Mouse (Mus musculus) erythroblast, embryonic 14.5 days (primary cell): ENCODE measurements around the gene Carhsp1. TPM values are rescaled to one million over a fixed set of nuclear protein-coding genes. Genes with fewer than 3 reads are reported as not detected.
A peak's percentile ranks its signal among the peaks of the same experiment; 100 is the strongest.

ENCODE experiments used
- H3K27me3 ChIP-seq: 2 replicates; pipeline ENCODE4 v1.6.1; 2012; ENCODE audit warnings: inconsistent platforms; ENCODE audit not compliant: control insufficient read depth
- H3K36me3 ChIP-seq: 2 replicates; pipeline ENCODE4 v1.6.1; 2012; ENCODE audit warnings: mild to moderate bottlenecking, inconsistent platforms; ENCODE audit not compliant: control insufficient read depth
- H3K4me1 ChIP-seq: 2 replicates; pipeline ENCODE4 v1.6.1; 2012; ENCODE audit warnings: inconsistent platforms; ENCODE audit not compliant: control insufficient read depth
- H3K4me3 ChIP-seq: replicated peaks from 2 replicates; pipeline ENCODE3; 2012; ENCODE audit warnings: moderate library complexity, mild to moderate bottlenecking, inconsistent platforms
- H3K9me3 ChIP-seq: 2 replicates; pipeline ENCODE4 v1.6.1; 2012; ENCODE audit warnings: low read length, inconsistent platforms, mixed read lengths; ENCODE audit not compliant: control insufficient read depth
- GATA1 ChIP-seq: IDR thresholded peaks from 2 replicates; pipeline ENCODE4 v1.6.1; 2012; ENCODE audit warnings: low read length, inconsistent platforms, mixed read lengths
- TAL1 ChIP-seq: IDR thresholded peaks from 3 replicates; pipeline ENCODE4 v1.6.1; 2012; ENCODE audit warnings: low read length, inconsistent platforms, mixed read lengths
- polyA plus RNA-seq: library from polyadenylated mRNA; stranded (reverse); fragments of >175 nt; gene quantifications from 2 replicates; pipeline ENCODE4 v1.2.3, GENCODE M21; 2012

Carhsp1 gene
- polyA plus RNA-seq, 1 experiment = 30.7 TPM

DNA sequence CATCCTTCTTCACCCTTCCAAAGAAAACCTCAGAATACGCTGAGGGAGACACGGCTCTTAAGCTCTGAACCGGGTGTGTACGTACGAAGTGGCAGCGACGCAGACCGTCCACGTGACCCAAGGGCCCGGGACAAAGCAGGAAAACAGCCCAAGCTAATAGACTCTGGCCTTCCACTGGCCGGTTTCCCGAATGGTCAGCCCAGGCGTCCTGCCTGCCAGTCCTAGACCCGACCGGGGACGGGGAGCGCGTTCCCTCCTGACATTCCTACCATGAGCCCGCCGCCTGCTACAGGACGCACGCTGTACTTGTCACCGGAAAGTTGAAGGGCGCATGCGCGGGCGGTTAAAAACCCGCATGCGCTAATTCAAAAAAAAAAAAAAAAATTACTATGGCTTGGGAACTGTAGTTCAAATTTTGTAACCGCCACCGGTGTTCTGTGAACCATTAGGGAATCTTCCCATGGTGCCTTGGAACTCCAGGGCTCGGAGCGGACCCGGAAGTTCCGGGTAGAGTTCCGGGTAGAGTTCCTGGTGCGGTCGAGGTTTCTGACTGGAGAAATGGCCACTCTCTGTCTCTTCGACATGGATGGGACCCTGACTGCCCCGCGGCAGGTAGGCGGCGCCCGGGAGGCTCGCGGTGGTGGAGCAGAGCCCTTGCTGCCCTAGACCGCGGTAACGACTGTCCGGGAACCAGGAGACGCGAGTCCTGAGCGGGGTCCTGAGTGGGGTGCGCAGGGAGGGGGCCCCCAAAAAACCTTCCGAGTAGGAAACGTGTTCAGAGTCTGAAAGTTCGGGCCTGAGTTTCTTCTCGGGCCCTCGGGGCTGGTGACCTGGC lies 34.5 kb downstream of the Carhsp1 start, which contains the start of the genes Pmm2 and Tmem186:
Gene Pmm2 (plus strand): TSS at position 458 of the 835 bp plus-strand sequence.
Gene Tmem186 (minus strand): TSS at position 496 of the 835 bp plus-strand sequence.
- TF ChIP-seq TAL1 = no peak
- Histone ChIP-seq H3K27me3 (no peaks in the 10 kb centered on the region), H3K36me3 (peaks cover 70% of the 10 kb centered on the region), H3K9me3 (no peaks in the 10 kb centered on the region), H3K4me1 (peaks cover 62% of the 10 kb centered on the region), H3K4me3 (peak within 1 kb of the TSS; percentile 77)

DNA sequence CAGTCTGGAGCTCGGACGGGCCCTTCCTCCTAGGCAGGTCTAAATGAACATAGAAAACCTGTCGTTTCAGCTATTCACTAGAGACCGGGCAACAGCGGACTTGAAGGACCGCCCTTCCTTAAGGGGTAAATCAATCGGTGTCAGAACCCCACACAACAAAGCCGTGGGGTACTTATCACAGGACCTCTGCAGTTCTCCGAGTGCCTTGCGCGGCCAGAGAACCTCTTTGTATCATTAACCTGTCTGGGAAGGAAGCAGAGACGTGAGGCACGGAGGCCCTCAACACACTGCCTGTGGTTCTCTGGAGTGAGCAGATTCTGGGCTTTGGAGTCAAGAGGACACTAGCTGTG lies 35.1 kb downstream of the Carhsp1 start:
- Histone ChIP-seq H3K9me3 (no peaks in the 10 kb centered on the region), H3K4me3 (peak overlapping the region; percentile 77), H3K4me1 (peaks cover 62% of the 10 kb centered on the region), H3K36me3 (peaks cover 70% of the 10 kb centered on the region), H3K27me3 (no peaks in the 10 kb centered on the region)
- TF ChIP-seq GATA1 (no peak), TAL1 (no peak)

DNA sequence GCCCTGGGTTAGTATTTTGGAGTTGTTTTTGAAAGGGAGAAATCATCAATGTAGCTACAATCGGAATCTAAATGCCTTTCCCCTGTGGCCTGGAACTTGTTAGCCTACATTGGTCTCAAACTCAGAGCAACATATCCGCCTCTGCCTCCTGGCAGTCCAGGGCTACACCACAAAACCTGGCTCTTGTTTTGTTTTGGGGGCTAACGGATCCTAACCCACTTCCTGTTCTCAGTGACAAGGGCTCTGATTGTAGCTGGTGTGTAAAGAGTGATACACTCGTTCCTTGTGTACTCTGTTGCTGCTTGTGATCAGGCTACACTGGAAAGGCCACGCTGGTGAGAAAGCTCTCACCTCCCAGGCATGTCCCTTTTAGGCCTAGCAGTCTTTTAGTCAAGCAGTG lies 40.5 kb downstream of the Carhsp1 start:
- Histone ChIP-seq H3K9me3 (no peaks in the 10 kb centered on the region), H3K4me3 (no peak overlapping the region), H3K4me1 (peaks cover 22% of the 10 kb centered on the region), H3K36me3 (peaks cover 57% of the 10 kb centered on the region), H3K27me3 (no peaks in the 10 kb centered on the region)
- no peak for TF ChIP-seq TAL1
- TF ChIP-seq GATA1 = no peak

DNA sequence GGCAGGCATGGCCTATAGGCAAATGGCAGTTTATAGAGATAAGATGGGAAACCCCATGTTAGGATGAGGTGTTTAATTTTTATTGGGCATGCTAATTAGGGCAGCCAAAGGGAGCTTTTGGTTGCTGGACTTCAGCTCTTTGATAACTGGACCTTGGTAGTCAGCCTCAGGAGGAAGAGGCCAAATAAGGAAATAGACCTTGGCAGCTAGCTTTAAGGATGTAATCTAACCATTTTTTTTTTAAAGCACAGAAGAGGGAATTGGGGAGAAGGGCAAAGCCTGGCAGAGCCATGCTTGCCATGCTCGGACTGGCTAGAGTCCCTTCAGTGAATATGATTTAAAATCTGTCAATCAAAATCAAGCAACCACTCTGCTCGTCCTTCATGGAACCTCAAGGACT lies 41.5 kb downstream of the Carhsp1 start:
- H3K27me3 ChIP-seq = no peaks in the 10 kb centered on the region
- no peaks in the 10 kb centered on the region for H3K9me3 ChIP-seq
- peaks cover 12% of the 10 kb centered on the region for H3K4me1 ChIP-seq
- TF ChIP-seq GATA1 (no peak), TAL1 (no peak)
- H3K36me3 ChIP-seq = peaks cover 49% of the 10 kb centered on the region
- H3K4me3 ChIP-seq = no peak overlapping the region

DNA sequence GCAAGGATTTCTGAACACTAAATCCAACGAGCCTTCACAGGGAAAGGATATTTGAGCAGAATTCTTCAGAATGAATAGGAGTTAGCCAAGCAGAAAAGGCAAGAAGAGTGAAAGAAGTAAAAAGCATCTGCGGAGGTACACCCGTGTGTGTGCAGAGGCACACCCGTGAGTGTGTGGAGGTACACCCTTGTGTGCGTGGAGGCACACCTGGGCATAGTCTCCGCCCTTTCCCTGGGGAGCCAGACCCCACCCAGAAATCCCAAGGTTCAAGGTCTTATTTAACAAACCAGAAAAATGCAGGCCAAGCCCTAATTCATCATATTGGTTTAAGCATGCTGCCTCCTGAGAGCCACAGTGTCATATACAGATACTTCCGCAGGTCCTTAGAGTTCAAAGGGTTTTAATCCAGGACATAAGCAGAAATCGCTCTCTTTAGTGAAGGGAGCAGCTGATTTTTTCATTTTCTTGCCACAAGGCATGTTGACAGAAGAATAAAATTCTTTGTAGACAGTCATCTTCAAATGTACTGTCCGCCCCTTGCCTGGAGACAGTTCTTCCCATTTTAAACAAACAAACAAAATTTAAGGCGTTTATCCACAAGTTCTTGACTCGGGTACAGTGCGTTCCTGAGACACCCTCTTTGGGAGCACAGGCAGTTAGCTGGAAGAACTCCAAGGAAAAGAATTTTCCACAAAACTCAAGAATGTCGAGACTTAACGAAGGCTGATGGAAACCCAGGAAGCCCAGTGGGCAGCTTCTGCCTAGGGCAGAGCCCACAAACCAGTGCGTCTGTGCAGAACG lies 51.4 kb downstream of the Carhsp1 start:
- H3K27me3 ChIP-seq = no peaks in the 10 kb centered on the region
- H3K4me3 ChIP-seq = no peak overlapping the region
- peaks cover 7% of the 10 kb centered on the region for H3K9me3 ChIP-seq
- no peak for TF ChIP-seq GATA1
- no peak for TF ChIP-seq TAL1
- peaks cover 22% of the 10 kb centered on the region for H3K36me3 ChIP-seq
- H3K4me1 ChIP-seq = peaks cover 8% of the 10 kb centered on the region

DNA sequence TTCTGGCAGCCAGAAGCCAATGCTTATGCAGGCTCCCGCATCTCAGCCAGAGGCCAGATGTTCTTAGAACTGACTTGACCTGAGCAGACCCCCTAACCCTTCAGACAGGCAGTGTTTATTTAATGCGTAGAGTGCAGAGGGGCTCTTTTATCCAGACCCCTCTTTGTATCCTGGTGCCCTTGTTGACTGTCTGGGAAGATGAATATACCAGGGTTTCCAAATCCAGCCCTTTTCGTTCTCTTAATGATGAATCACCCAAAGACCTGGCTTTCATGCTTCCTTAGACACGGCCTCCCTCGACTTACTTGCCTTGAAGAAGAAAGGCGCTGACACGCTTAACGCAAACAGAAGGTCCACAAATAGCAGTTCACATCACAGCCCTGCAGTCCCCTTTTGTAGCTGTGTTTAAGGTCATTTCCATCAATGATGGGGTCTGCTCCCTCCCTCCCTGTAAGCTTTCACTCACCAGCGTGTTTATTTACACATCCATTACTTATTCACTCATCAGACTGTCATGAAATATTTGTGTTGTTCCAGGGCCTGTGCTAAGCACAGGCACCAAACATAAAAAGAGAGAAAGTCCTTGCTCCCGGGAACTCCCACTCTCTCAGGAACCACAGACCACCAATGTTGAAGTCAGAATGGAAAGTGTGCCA lies 52.2 kb downstream of the Carhsp1 start:
- TF ChIP-seq TAL1 = no peak
- no peak for TF ChIP-seq GATA1
- Histone ChIP-seq H3K4me3 (no peak overlapping the region), H3K27me3 (no peaks in the 10 kb centered on the region), H3K36me3 (peaks cover 22% of the 10 kb centered on the region), H3K9me3 (peaks cover 7% of the 10 kb centered on the region), H3K4me1 (peaks cover 11% of the 10 kb centered on the region)

DNA sequence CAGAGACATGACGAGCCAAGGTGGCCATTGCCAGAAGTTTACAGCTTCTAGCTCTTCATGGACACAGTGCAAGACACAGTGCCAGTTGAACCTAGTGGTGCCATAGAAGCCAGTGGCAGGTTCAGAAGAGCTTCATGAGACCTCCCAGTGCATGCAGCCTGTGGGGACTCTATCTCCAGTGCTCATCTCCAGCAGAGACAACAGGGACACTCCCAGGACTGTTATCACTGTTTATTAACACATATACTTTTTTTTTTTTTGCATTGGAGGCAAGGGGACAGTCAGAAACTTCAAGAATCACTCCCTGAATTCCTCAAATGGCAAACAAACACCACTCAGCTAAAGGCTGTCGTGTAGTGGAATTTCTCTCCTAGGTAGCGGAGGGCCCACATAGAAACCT lies 58.5 kb downstream of the Carhsp1 start:
- H3K4me1 ChIP-seq = peaks cover 60% of the 10 kb centered on the region
- H3K9me3 ChIP-seq = no peaks in the 10 kb centered on the region
- H3K36me3 ChIP-seq = peaks cover 28% of the 10 kb centered on the region
- TF ChIP-seq GATA1 = peak; percentile 77
- no peak for TF ChIP-seq TAL1
- H3K27me3 ChIP-seq = no peaks in the 10 kb centered on the region
- peak overlapping the region; percentile 50 for H3K4me3 ChIP-seq

DNA sequence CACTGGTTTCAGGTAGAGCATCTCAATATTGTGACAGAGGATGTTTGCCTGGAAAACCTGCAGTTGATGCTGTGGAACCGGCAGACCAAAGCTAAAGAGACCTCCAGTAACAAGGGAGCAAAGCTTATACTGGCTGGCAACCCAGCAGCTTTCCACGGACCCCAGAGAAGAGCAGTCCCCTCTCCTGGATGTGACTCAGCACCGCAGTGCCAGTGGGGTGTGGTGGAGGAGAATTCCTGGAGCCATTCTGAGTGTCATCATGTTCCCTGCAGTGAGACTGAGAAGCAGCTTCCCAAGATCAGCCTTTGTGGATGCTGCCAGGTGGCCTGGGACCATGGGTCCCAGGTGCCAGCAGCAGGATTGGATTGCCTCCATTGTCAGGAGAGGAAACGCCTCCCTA lies 58.9 kb downstream of the Carhsp1 start:
- Histone ChIP-seq H3K4me3 (peak overlapping the region; percentile 50), H3K36me3 (peaks cover 25% of the 10 kb centered on the region), H3K9me3 (no peaks in the 10 kb centered on the region), H3K4me1 (peaks cover 61% of the 10 kb centered on the region), H3K27me3 (no peaks in the 10 kb centered on the region)
- TF ChIP-seq GATA1 = no peak
- TF ChIP-seq TAL1 = no peak
